Mouse (Mus musculus) stomach, embryonic 14.5 days (tissue): ENCODE measurements around the gene Fam219b. TPM values are rescaled to one million over a fixed set of nuclear protein-coding genes. Genes with fewer than 3 reads are reported as not detected.

Experiments
- ATAC-seq: fragments of 200-750 bp; cut with Nextera tagmentation; 2 replicates; pipeline ENCODE4 v1.8.0; 2017; ENCODE audit warnings: low read depth, moderate TSS enrichment; ENCODE audit not compliant: insufficient number of reproducible peaks, insufficient read depth, low FRiP score
- H3K27ac ChIP-seq: fragments of 300-500 bp; sonication (generic); 2 replicates; pipeline ENCODE4 v1.5.1; 2014; ENCODE audit warnings: mild to moderate bottlenecking, low read length, moderate library complexity, mixed read lengths
- H3K27me3 ChIP-seq: fragments of 300-500 bp; sonication (generic); 2 replicates; pipeline ENCODE4 v1.6.1; 2014; ENCODE audit warnings: low read length, control low read depth, mixed read lengths; ENCODE audit not compliant: control insufficient read depth, insufficient read depth
- H3K36me3 ChIP-seq: fragments of 300-500 bp; sonication (generic); 2 replicates; pipeline ENCODE4 v1.6.1; 2014; ENCODE audit warnings: mild to moderate bottlenecking, control low read depth, low read length, moderate library complexity, mixed read lengths; ENCODE audit not compliant: control insufficient read depth, insufficient read depth
- H3K4me1 ChIP-seq: fragments of 300-500 bp; sonication (generic); 2 replicates; pipeline ENCODE4 v1.6.1; 2014; ENCODE audit warnings: low read length, control low read depth, mixed read lengths; ENCODE audit not compliant: control insufficient read depth, insufficient read depth
- H3K4me2 ChIP-seq: fragments of 300-500 bp; sonication (generic); replicated peaks from 2 replicates; pipeline ENCODE4 v1.6.1; 2014; ENCODE audit warnings: low read depth, low read length, control low read depth
- H3K4me3 ChIP-seq: fragments of 300-500 bp; sonication (generic); 2 replicates; pipeline ENCODE4 v1.5.1; 2014; ENCODE audit warnings: low read depth, low read length, control low read depth
- H3K9ac ChIP-seq: fragments of 300-500 bp; sonication (generic); replicated peaks from 2 replicates; pipeline ENCODE4 v1.6.1; 2014; ENCODE audit warnings: low read depth, mild to moderate bottlenecking, control low read depth, low read length, moderate library complexity, mixed read lengths
- H3K9me3 ChIP-seq: fragments of 300-500 bp; sonication (generic); 2 replicates; pipeline ENCODE4 v1.6.1; 2016; ENCODE audit warnings: low read depth, low read length, control low read depth; ENCODE audit not compliant: control insufficient read depth
- WGBS: fragments of 180-500 bp; shearing (Covaris S2); extraction: QIAGEN DNeasy Blood & Tissue Kit; methylation state at CpG from one replicate; pipeline ENCODE4 v1.1.7; 2014; 5-methylcytosine and 5-hydroxymethylcytosine counted together
- polyA plus RNA-seq: library from polyadenylated mRNA; unstranded; fragments of >200 nt; fragmentation: Nextera tagmentation; extraction: Ambion mirVana; gene quantifications from 2 replicates; pipeline ENCODE4 v1.2.1, GENCODE M21; 2014

Gene Fam219b
- polyA plus RNA-seq, 1 experiment from 2014 or later = 23.6 TPM

DNA sequence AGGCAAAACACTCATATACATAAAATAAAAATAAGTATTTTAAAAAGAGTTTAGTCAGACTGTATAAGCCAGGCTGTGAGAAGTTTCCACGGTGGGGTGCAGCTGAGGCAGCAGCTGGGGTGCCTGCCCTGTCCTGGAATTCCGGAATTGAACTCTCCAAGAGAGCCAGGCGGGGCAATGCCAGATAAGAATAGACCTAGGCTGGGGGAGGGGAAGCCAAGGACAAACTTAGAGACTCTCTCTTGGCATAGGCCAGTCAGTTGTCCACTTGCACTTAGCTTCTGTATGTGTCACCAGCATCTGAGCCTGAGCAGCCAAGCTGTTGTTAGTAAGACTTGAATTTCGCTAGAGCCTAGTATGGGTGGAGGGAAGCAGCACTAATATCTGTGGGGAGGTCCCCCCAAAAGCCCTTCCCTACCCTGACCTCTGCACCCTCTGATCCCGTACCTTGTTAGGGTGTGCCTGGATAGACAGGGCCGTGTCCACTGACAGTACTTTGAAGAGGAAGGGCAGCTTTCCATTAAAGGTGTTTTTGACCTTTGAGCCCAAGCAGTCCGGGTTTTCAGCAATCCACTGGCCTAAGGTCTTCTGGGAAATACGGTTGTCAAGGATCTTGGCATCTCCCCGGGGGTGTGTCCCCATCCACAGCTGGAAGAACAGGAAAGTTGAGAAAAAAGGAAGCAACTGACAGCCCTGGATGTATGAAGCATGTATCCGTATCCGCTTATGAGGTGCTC lies 13.0 kb downstream of the Fam219b start:
- H3K36me3 ChIP-seq = peaks cover 20% of the 10 kb centered on the region
- no peak overlapping the region for H3K4me2 ChIP-seq
- no peaks in the 10 kb centered on the region for H3K27me3 ChIP-seq
- no peak overlapping the region for H3K4me3 ChIP-seq
- 0 out of 2 replicates have a peak overlapping the region, but pooled peaks have one; percentile 3 for H3K27ac ChIP-seq
- WGBS = 73% methylated on average over 11 of the region's 11 CpGs
- ATAC-seq = no peak
- no peak overlapping the region for H3K9ac ChIP-seq
- no peaks in the 10 kb centered on the region for H3K9me3 ChIP-seq
- H3K4me1 ChIP-seq = peaks cover 6% of the 10 kb centered on the region; the same call in 1 of the 2 replicates

DNA sequence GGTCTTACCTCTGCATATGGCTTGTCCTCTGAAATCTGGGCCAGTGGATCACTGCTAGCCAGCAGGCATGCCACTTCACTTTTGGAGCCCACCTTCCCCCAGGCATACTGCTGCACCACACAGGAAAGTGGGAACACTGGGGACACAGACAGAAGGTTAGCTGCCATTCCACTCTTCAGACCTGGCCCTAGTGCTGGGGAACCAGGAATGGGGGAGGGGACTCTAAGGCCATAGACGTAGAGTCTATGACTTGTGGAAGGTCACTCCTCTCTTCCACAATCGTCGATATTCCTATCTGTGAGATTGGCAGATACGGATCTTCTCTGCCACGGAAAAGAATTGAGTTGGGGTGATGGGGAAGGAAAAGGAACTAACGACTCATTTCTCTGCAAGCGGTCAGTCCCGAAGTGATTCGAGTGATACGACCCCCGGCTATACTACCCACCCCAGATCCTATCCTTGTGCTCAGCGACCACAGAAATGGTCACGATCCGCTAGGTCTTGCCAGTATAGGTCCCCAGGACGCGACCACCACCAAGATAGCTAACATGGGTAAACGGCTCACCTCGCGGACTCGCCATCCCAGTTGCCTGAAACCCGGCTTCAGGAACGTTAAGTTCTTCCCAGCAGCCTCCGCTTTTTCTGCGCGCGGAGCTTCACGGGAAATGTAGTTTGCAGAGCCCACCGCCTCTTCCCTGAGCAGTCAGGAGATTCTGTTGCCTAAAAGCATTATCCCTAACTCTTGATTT lies 15.0 kb downstream of the Fam219b start, which contains the start of gene Mpi:
Gene Mpi, minus strand, starts transcription at position 625 of the 749 bp plus-strand sequence.
- H3K4me2 ChIP-seq = peak within 1 kb of the TSS; percentile 77
- H3K9me3 ChIP-seq = no peaks in the 10 kb centered on the region
- H3K4me3 ChIP-seq = peak within 1 kb of the TSS; percentile 74
- peak within 1 kb of the TSS; percentile 42 for H3K9ac ChIP-seq
- ATAC-seq = peak; percentile 54; the same call in 1 of the 2 replicates
- H3K4me1 ChIP-seq = peaks cover 6% of the 10 kb centered on the region; the same call in 1 of the 2 replicates
- peaks cover 19% of the 10 kb centered on the region for H3K36me3 ChIP-seq
- no peak within 1 kb of the TSS for H3K27ac ChIP-seq
- H3K27me3 ChIP-seq = no peaks in the 10 kb centered on the region
- under 1% methylated on average over 28 of the region's 28 CpGs for WGBS

DNA sequence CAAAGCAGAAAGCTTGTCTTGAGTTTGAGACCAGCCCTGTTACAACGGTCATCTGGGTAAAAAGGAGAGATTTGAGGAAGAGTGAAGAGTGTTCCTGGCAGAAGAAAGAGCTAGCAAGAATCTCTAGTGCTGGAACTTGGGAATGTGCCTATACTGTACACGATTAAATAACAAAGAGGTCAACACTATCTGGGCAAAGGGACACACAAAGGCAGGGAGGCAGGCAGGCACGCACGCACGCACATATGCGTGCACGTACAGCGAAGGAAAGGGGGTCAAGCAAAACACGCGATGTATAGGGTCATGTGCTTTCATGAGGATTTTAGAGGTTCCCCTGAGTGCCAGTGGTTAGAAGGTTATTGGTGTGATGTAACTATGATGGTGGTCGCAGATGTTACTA lies 15.8 kb downstream of the Fam219b start:
- WGBS = 73% methylated on average over 11 of the region's 11 CpGs
- peaks cover 12% of the 10 kb centered on the region for H3K36me3 ChIP-seq
- no peaks in the 10 kb centered on the region for H3K9me3 ChIP-seq
- H3K4me3 ChIP-seq = no peak overlapping the region
- H3K9ac ChIP-seq = no peak overlapping the region
- H3K27me3 ChIP-seq = no peaks in the 10 kb centered on the region
- no peak for ATAC-seq
- peaks cover 6% of the 10 kb centered on the region; the same call in 1 of the 2 replicates for H3K4me1 ChIP-seq
- H3K27ac ChIP-seq = no peak overlapping the region
- H3K4me2 ChIP-seq = no peak overlapping the region

DNA sequence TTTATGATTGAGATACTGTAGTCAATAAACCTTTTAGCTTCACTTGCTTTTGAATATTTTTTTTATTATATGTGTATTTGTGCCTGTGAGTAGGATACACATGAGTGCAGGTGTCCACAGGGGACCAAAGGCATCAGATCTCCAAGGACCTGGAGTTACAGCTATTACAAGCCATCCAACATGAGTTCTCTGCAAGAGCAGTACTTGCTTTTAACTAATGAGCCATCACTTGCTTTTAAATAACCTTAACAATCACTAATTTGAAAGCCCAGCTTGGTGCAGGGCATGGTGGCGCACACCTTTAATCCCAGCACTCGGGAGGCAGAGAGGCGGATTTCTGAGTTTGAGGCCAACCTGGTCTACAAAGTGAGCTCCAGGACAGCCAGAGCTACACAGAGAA lies 17.4 kb downstream of the Fam219b start:
- no peak overlapping the region for H3K9ac ChIP-seq
- no peaks in the 10 kb centered on the region for H3K9me3 ChIP-seq
- no peak overlapping the region for H3K27ac ChIP-seq
- ATAC-seq = no peak
- no peaks in the 10 kb centered on the region for H3K27me3 ChIP-seq
- no peaks in the 10 kb centered on the region; the same call in 1 of the 2 replicates for H3K36me3 ChIP-seq
- 47% methylated on average over 3 of the region's 3 CpGs for WGBS
- H3K4me3 ChIP-seq = no peak overlapping the region
- no peak overlapping the region for H3K4me2 ChIP-seq
- H3K4me1 ChIP-seq = peaks cover 6% of the 10 kb centered on the region; the same call in 1 of the 2 replicates

DNA sequence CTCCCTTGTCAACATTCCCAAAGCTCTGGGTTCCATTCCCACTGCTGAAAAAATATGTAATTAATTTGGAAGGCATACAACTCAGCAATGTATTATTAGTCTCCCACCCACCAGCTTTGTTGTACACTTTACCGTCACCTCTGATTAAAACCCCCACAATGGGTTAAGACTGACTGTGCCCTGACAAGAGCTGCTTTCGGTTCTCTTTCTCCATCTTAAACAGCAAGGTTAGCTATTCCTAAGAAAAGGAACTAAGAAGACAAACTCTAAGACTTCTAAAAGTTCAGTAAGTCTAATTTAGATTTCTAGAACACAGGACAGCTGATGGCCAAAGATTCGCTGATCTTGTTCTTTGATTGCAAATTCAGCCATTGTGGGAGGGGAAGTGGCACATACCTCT lies 19.9 kb downstream of the Fam219b start:
- H3K4me3 ChIP-seq = no peak overlapping the region
- H3K9ac ChIP-seq = no peak overlapping the region
- H3K36me3 ChIP-seq = no peaks in the 10 kb centered on the region
- WGBS = 80% methylated on average over 3 of the region's 3 CpGs
- no peaks in the 10 kb centered on the region for H3K9me3 ChIP-seq
- H3K4me1 ChIP-seq = peaks cover 14% of the 10 kb centered on the region
- no peak overlapping the region for H3K27ac ChIP-seq
- ATAC-seq = no peak
- H3K27me3 ChIP-seq = no peaks in the 10 kb centered on the region
- no peak overlapping the region for H3K4me2 ChIP-seq

DNA sequence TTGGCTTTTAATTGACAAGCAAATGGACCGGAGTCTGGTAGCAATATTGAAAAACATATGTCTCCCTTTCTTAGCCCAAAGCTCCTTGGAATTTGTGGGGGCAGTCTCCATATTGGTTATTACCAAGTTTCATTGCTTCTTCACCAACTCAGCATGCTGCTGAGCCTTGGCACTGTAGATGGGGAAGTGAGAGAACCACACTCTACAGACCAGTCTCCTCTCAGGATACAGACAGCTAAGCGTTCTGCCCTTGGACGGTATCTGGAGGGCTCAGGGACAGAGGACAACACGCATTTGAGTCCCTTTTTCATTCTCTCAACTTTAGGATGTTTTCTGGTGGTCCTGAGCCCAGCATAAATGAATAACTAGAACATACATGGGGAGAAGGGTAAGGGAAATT lies 21.3 kb downstream of the Fam219b start:
- Histone ChIP-seq H3K9me3 (no peaks in the 10 kb centered on the region), H3K9ac (no peak overlapping the region), H3K4me1 (peaks cover 25% of the 10 kb centered on the region), H3K4me3 (no peak overlapping the region), H3K36me3 (no peaks in the 10 kb centered on the region), H3K4me2 (no peak overlapping the region), H3K27me3 (no peaks in the 10 kb centered on the region), H3K27ac (no peak overlapping the region)
- 85% methylated on average over 4 of the region's 4 CpGs for WGBS
- no peak for ATAC-seq

DNA sequence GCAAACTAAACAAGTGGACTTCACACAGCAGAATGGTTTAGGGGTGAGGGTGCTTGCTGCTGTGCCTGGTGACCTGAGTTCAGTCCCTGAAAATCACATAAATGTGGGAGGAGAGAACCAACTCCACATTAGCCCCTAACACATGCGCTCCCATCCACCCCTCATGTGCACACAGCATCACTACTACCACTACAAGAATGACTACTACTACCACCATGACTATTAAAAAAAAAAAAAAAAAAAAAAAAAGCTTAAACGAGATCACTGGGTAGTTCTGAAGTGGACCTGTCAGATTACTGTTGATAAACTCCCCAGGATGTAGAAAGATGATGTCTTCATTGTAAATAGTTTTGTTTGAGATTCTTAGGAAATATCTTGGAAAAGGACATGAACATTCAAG lies 22.2 kb downstream of the Fam219b start:
- ATAC-seq = no peak
- no peak overlapping the region for H3K9ac ChIP-seq
- no peak overlapping the region for H3K27ac ChIP-seq
- H3K4me3 ChIP-seq = no peak overlapping the region
- no peaks in the 10 kb centered on the region for H3K36me3 ChIP-seq
- no peak overlapping the region for H3K4me2 ChIP-seq
- H3K9me3 ChIP-seq = no peaks in the 10 kb centered on the region
- H3K4me1 ChIP-seq = peaks cover 27% of the 10 kb centered on the region
- 57% methylated on average over 2 of the region's 2 CpGs for WGBS
- no peaks in the 10 kb centered on the region for H3K27me3 ChIP-seq

DNA sequence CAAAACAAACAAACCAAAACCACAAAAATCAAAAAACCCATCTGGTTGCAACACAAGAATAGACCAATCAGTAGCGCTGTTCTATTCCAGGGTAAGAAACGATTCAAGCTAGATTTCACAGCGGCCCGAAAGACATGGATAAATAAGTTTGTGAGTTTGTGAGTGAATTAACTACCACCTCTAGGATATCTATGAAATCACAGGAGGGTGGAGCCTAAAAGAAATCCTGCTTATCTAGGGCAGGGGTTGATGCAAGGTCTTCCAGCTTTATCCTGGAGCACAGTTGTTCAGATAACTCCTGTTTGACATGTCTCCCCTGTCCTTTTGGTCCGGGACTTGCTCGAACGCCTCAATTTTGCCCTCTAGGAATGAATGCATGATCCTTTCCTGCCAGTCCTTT lies 22.9 kb downstream of the Fam219b start:
- peak overlapping the region; percentile 48; the same call in 1 of the 2 replicates for H3K27ac ChIP-seq
- H3K4me2 ChIP-seq = peak overlapping the region; percentile 83
- WGBS = 28% methylated on average over 7 of the region's 7 CpGs
- no peaks in the 10 kb centered on the region for H3K36me3 ChIP-seq
- no peak for ATAC-seq
- no peaks in the 10 kb centered on the region for H3K9me3 ChIP-seq
- no peaks in the 10 kb centered on the region for H3K27me3 ChIP-seq
- H3K4me3 ChIP-seq = peak overlapping the region; percentile 50
- H3K9ac ChIP-seq = peak overlapping the region; percentile 15
- H3K4me1 ChIP-seq = peaks cover 27% of the 10 kb centered on the region
